Mouse (Mus musculus): ENCODE data around the gene Brd9. TPM values are rescaled to one million over a fixed set of nuclear protein-coding genes. Genes with fewer than 3 reads are reported as not detected.
"Not testable (repeated sequence)": the region's sequence is repeated elsewhere in the genome, so short reads cannot be mapped to it uniquely, and the experiment has no call there.

The Brd9 gene
- polyA plus RNA-seq, 1 experiment from 2014 or later = 37.5 TPM

GRCm38 (mm10) chr13:73991267-73991666 lies 53.7 kb downstream of the Brd9 start:
- Histone ChIP-seq H3K27me3 (no peaks in the 10 kb centered on the region), H3K9me3 (replicated peaks) (no peaks in the 10 kb centered on the region), H3K4me2 (no peak overlapping the region), H3K27ac (no peak overlapping the region), H3K4me3 (no peak overlapping the region), H3K9ac (no peak overlapping the region), H3K4me1 (replicated peaks) (peaks cover 5% of the 10 kb centered on the region; the same call in 1 of the 2 replicates), H3K36me3 (no peaks in the 10 kb centered on the region)
- 0 out of 2 replicates have a peak, but pooled peaks have one; percentile 18 for ATAC-seq (replicated peaks; ENCODE audit: insufficient number of reproducible peaks, insufficient read depth, low FRiP score, low read depth)
- WGBS = 57% methylated on average over 5 of the region's 5 CpGs

DNA sequence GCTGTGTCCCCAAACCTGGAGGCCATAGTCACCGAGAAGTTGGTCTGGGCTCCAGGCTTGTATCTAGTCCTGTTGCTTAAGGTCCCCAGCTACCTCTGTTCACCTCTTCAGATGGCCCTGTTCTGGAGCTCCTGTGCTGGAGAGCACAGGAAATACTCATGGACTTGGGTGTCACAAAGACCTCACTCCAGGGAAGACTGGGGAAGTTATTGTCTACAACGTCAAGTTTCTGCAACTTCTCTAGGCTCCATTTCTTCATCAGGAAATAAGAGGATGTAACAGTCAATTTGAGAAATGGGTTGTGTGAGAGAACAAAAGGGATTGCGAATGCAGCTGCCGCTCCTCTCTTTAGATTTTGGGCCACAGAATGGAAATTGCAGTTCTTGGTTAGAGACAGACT lies 58.8 kb downstream of the Brd9 start:
- ATAC-seq (replicated peaks; ENCODE audit: insufficient number of reproducible peaks, insufficient read depth, low FRiP score, low read depth) = no peak
- H3K36me3 ChIP-seq = no peaks in the 10 kb centered on the region
- H3K27ac ChIP-seq = no peak overlapping the region
- no peak overlapping the region for H3K4me3 ChIP-seq
- 79% methylated on average over 4 of the region's 4 CpGs for WGBS
- H3K27me3 ChIP-seq = 0 out of 2 replicates have a peak, but pooled peaks cover 3% of the 10 kb centered on the region
- H3K4me2 ChIP-seq = no peak overlapping the region
- H3K9me3 ChIP-seq (replicated peaks) = no peaks in the 10 kb centered on the region
- H3K9ac ChIP-seq = no peak overlapping the region
- H3K4me1 ChIP-seq (replicated peaks) = no peaks in the 10 kb centered on the region

DNA sequence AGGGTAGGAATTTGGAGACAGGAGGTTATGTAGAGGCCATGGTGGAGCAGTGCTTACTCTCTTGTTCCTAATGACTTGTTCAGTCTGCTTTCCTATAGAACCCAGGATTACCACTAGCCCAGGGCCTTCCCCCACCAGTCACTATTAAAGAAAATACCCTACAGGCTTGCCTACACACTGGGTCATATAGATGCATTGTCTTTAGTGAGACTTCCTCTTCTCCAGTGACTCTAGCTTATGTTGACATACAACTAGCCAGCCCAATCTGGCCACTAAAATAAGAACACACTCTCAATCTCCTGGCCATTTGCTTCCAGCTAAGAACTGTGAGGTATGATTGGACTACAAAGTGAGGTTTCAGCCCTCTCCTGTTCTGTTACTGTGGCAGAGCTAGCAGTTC lies 62.9 kb downstream of the Brd9 start:
- H3K9ac ChIP-seq = no peak overlapping the region
- H3K27me3 ChIP-seq = 0 out of 2 replicates have a peak, but pooled peaks cover 7% of the 10 kb centered on the region
- no peak for ATAC-seq (replicated peaks; ENCODE audit: insufficient number of reproducible peaks, insufficient read depth, low FRiP score, low read depth)
- no peaks in the 10 kb centered on the region for H3K36me3 ChIP-seq
- H3K4me3 ChIP-seq = no peak overlapping the region
- H3K9me3 ChIP-seq (replicated peaks) = no peaks in the 10 kb centered on the region
- no peaks in the 10 kb centered on the region for H3K4me1 ChIP-seq (replicated peaks)
- no peak overlapping the region for H3K27ac ChIP-seq
- no peak overlapping the region for H3K4me2 ChIP-seq

- Histone ChIP-seq H3K4me3 (no peak overlapping the region), H3K27ac (no peak overlapping the region), H3K27me3 (0 out of 2 replicates have a peak, but pooled peaks cover 7% of the 10 kb centered on the region), H3K4me2 (no peak overlapping the region), H3K4me1 (replicated peaks) (no peaks in the 10 kb centered on the region), H3K9me3 (replicated peaks) (no peaks in the 10 kb centered on the region), H3K9ac (no peak overlapping the region), H3K36me3 (no peaks in the 10 kb centered on the region)
- no peak for ATAC-seq (replicated peaks; ENCODE audit: insufficient number of reproducible peaks, insufficient read depth, low FRiP score, low read depth)
- 76% methylated on average over 6 of the region's 6 CpGs for WGBS
Observed at GRCm38 (mm10) chr13:74000961-74001360, 63.4 kb downstream of the Brd9 start.

- Histone ChIP-seq H3K9ac (no peak overlapping the region), H3K36me3 (no peaks in the 10 kb centered on the region), H3K9me3 (replicated peaks) (no peaks in the 10 kb centered on the region), H3K4me3 (no peak overlapping the region), H3K4me1 (replicated peaks) (no peaks in the 10 kb centered on the region), H3K4me2 (no peak overlapping the region), H3K27me3 (0 out of 2 replicates have a peak, but pooled peaks cover 7% of the 10 kb centered on the region), H3K27ac (no peak overlapping the region)
- 71% methylated on average over 4 of the region's 4 CpGs for WGBS
- no peak for ATAC-seq (replicated peaks; ENCODE audit: insufficient number of reproducible peaks, insufficient read depth, low FRiP score, low read depth)
Observed at GRCm38 (mm10) chr13:74001492-74001891, 63.9 kb downstream of the Brd9 start.

DNA sequence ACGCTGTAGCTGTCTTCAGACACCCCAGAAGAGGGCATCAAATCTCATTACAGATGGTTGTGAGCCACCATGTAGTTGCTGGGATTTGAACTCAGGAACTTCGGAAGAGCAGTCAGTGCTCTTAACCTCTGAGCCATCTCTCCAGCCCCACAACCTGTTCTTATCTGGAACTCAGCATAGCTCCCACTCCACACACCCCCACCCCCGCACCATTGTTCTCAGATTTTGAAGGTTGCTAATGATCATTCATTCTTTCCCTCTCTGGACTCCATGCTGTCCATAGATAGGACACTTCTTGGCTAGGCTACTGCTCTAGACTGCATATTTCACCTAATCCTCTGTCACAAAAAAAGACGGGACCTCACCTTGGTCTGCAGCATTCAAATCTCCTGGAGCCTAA lies 69.3 kb downstream of the Brd9 start:
- not testable (repeated sequence) for H3K9ac ChIP-seq; H3K36me3 ChIP-seq; H3K27ac ChIP-seq; H3K4me3 ChIP-seq; ATAC-seq (replicated peaks; ENCODE audit: insufficient number of reproducible peaks, insufficient read depth, low FRiP score, low read depth); H3K9me3 ChIP-seq (replicated peaks); H3K4me2 ChIP-seq; H3K27me3 ChIP-seq
- 85% methylated on average over 4 of the region's 4 CpGs for WGBS
- peaks cover 16% of the 10 kb centered on the region for H3K4me1 ChIP-seq (replicated peaks)

DNA sequence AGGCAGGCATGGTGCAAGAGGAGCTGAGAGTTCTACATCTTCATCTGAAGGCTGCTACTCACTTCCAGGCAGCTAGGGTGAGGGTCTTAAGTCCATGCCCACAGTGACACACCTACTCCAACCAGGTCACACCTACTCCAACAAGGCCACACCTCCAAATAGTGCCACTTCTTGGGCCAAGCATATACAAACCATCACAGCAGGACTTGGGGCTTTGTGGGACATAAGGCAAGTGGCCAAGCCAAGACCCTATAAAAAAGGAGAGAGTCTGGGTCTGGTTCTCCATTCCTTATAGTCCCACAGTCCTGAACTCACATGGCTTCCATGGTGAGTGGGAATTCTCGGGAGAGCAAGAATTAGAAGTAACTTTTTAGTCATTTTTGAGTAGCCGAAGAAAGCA lies 70.6 kb downstream of the Brd9 start:
- H3K4me3 ChIP-seq; H3K9ac ChIP-seq; H3K36me3 ChIP-seq; ATAC-seq (replicated peaks; ENCODE audit: insufficient number of reproducible peaks, insufficient read depth, low FRiP score, low read depth); H3K9me3 ChIP-seq (replicated peaks); H3K27ac ChIP-seq; H3K27me3 ChIP-seq: not testable (repeated sequence)
- H3K4me2 ChIP-seq = peak overlapping the region; percentile 92
- WGBS = 87% methylated on average over 2 of the region's 2 CpGs
- peaks cover 16% of the 10 kb centered on the region for H3K4me1 ChIP-seq (replicated peaks)

DNA sequence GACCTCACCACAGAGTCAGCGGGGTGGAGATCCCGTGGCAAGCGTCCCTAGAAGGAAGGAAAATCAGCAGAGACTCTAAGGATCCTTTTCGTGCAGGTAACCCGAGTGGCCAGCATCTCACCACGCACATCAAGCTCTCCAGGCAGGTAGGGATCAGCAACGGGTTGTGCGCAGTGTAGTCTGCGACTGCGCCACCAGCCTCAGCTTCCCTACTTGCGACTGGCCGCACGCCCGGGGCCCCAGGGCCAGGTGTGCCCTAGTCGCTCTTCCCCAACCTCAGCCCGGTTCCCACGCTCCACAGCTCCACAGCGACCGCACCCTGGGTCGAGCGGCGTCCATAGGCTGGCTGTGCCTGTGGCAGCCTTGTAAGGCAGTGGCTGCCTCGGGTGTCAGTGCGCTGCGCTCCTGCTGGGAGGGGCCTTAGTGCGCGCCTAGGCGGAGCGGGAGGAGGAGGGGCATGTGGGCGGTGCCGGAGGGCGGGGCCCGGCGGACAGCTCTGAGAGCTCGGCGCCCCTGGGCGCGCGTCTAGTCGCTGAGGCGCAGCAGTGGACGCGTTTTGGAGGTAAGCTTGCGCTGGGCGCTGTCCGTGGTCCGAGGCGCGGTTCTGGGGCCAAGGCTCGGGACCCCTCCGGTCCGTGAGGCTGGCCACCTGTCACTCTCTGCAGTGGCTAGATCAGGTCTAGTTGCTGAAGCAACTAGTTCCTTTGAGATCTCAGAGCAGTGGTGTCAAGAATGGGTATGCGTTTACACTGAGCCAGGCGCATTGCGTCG lies 71.5 kb downstream of the Brd9 start, which contains the start of gene Tppp:
TSS of gene Tppp (plus strand) at position 460 of the 771 bp plus-strand sequence.
- peak; percentile 96 for ATAC-seq (replicated peaks; ENCODE audit: insufficient number of reproducible peaks, insufficient read depth, low FRiP score, low read depth)
- Histone ChIP-seq H3K9ac (peak within 1 kb of the TSS; percentile 74), H3K27me3 (0 out of 2 replicates have a peak, but pooled peaks cover 7% of the 10 kb centered on the region), H3K27ac (peak within 1 kb of the TSS; percentile 57), H3K36me3 (no peaks in the 10 kb centered on the region), H3K4me1 (replicated peaks) (peaks cover 16% of the 10 kb centered on the region), H3K4me3 (peak within 1 kb of the TSS; percentile 65), H3K4me2 (peak within 1 kb of the TSS; percentile 92), H3K9me3 (replicated peaks) (no peaks in the 10 kb centered on the region)
- WGBS = under 1% methylated on average over 56 of the region's 56 CpGs

DNA sequence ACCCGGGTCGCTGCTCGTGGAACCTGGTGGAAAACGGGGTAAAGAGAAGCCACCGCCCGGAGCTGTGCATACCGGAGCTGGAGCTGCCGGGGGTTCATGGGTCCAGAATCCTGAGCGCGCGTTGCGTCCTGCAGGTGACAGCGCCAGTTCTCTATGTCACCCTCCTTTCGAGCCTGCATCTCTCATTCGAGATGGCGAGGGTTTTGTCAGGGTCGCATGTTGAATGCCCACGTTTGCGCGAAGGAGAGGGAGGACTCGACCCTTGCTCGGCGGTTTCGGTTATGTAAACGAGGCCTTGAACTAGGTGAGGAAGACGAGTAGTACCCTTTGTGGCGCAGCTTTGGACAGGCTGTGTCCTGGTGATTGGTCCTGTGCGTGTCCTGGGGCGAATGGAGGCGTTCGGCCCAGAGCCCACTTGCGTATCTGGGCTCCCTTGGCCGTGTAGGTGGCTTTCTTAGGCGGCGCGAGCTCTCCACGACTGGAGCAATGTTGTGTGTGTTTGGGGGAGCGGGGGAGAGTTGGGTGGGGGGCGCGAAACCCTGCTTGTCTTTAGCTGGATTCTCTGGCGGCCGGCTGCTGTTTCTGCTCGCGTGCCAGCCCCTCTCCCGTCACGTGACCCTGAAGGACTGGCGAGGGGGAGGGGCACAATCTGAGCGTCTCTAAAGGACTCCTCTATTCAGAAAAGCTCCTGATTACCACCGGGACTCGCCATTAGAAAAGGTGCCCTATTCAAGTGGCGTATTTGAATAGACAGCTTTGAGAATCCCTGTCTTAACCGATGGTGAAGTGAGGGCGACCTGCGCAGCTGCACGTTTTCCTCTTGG lies 72.4 kb downstream of the Brd9 start:
- WGBS = under 1% methylated on average over 55 of the region's 55 CpGs
- H3K27ac ChIP-seq = peak overlapping the region; percentile 32; the same call in 1 of the 2 replicates

More for the DNA sequence above, 72.4 kb downstream of the Brd9 start:
- Histone ChIP-seq H3K4me3 (peak overlapping the region; percentile 65), H3K4me2 (peak overlapping the region; percentile 92), H3K9ac (peak overlapping the region; percentile 47), H3K9me3 (replicated peaks) (no peaks in the 10 kb centered on the region), H3K36me3 (no peaks in the 10 kb centered on the region), H3K27me3 (0 out of 2 replicates have a peak, but pooled peaks cover 3% of the 10 kb centered on the region), H3K4me1 (replicated peaks) (peaks cover 16% of the 10 kb centered on the region)
- no peak for ATAC-seq (replicated peaks; ENCODE audit: insufficient number of reproducible peaks, insufficient read depth, low FRiP score, low read depth)

Data from heart, embryonic 15.5 days (tissue).